14 mouse cellular contexts compared by ENCODE assay signal in the genomic region with DNA sequence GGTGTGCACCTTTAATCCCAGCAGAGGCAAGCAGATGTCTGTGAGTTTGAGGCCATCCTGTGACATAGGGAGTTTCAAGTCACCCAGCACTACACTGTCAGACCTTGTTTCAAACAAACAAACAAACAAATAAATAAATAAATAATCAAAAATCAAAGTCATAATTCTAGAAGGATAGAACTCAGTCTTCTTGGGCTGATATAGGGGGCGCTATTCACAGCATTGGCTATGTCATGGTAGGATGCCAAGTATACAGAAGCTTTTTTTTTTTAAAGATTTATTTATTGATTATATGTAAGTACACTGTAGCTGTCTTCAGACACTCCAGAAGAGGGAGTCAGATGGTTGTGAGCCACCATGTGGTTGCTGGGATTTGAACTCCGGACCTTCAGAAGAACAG. TPM values are rescaled to one million over a fixed set of nuclear protein-coding genes. Genes with fewer than 3 reads are reported as not detected.
"Had no signal": no experiment of that assay in that cellular context is flagged by ENCODE, and none has a peak within 500 bp of the region (broad histone marks: within the 10 kb centered on the region; RNA-seq: fewer than 3 reads in every experiment).

No protein-coding gene starts in this region.

RNA-seq across cellular contexts. Expression of gene Lefty1, which starts 4.0 kb away (rescaled TPM):
- total RNA-seq: monocyte, adult 5-6 weeks had no signal
- polyA plus RNA-seq: midbrain, embryonic 13.5 days; midbrain, embryonic 16.5 days; neural tube, embryonic 14.5 days had no signal

RNA-seq across cellular contexts. Expression of gene Lefty2, which starts 45.9 kb away (rescaled TPM):
- total RNA-seq: monocyte, adult 5-6 weeks had no signal
- polyA plus RNA-seq: limb, embryonic 10.5 days; liver, embryonic 12.5 days; liver, embryonic 16.5 days; lung, embryonic 14.5 days; midbrain, embryonic 10.5 days; myocyte; neural tube, embryonic 11.5 days; small intestine, adult 2 months; spleen, adult 2 months; stomach, embryonic 14.5 days had no signal
